Mouse (Mus musculus) c-Kit-negative CD71-positive TER-119-positive erythroid progenitor cells, embryonic 14.5 days (primary cell): Measurements from ENCODE around the gene Arhgef3.

ENCODE experiments used
- DNase-seq: peaks from one replicate; pipeline ENCODE4 v3.0.0-alpha.2; 2013; ENCODE audit warnings: low read depth, low spot score

Arhgef3 gene

DNA sequence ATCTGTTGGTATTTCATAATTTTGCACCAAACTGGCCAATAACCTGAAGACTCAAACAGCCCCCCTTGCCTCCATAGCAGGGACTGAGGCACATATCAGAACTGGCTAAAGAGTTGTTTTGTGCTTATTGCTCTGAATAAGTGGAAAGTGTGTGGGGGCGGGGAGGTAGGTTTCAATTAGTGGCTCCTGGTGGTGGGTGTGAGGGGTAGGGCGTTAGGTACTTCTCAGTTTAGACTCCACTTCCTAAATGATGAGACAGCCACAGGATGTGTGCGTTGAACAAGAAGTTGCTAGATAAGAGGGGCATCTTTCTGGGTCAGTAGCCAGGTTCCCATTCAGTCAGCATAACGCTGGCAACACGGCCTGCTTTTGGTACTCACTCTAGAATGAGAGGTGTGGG is 153.4 kb downstream of the Arhgef3 start:
- DNase-seq: no peak

DNA sequence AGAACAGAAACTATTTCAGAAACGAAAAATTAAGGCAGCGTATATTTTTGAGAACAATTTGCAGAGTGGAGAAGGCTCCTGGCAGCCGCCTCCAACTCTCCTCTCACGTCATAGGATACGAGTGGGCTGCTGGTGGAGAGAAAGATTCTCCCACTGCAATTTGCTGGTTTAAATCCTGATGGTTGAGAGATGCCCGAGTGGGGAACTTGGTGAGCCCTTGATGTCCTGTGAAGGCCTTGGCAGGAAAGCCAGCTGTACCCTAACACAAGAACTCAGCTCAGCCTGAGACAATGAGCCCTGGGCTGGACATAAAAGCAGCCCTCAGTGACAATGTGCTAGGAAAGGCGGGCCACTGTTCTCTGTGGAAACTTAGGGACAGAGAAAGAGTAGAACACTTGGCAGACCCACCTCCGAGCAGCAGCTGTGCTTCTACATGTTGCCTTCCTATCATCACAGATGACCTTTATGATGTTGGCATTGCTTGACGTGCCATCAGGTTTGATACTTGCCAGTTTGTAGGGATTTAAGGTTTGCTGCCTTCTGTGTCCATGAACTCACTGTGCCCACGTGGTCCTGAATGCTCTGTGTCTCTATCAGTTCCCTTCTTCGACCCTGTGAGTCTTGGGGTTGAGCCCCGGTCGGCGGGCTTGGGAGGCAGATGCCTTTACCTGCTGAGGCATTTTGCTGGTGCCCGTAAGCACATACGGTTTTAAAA is 154.4 kb downstream of the Arhgef3 start:
- DNase-seq: no peak

DNA sequence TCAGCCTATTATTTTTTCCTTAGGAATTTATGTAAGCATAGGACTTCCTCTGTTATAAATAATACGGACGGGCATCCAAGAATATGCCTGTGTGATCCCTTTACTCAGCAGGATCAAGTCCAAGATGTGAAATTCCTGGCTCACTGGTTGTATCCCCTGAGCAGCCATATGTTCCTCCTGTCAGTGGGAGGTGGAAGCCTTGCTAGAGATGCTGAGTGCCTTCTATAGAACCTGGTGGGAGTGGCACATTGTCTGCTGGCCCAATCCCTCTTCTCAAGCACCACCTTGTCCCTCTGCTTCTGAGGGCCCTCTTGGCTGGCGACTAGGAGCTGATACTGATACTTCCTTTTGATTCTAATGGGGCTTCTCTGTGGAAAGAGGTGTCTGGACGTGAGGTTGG is 155.1 kb downstream of the Arhgef3 start:
- DNase-seq: no peak

DNA sequence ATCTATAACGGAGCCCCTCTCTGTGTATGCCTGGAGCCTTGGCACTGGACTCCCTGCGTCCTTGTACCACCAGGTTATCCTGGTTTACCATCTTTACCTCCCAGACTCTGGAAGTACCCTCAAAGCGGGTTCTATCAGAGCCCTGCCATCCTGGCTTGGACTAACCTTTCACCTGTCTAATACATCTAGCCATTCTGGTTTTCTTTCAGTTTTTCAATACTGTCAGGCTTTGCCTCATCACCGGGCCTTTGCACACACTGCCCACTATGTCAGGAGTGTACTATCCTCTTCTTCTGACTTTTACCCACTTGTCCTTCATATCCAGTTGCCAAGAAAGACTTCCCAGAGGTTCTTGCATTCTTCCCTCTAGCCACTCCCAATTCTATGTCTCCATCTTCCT is 155.8 kb downstream of the Arhgef3 start:
- DNase-seq: no peak

DNA sequence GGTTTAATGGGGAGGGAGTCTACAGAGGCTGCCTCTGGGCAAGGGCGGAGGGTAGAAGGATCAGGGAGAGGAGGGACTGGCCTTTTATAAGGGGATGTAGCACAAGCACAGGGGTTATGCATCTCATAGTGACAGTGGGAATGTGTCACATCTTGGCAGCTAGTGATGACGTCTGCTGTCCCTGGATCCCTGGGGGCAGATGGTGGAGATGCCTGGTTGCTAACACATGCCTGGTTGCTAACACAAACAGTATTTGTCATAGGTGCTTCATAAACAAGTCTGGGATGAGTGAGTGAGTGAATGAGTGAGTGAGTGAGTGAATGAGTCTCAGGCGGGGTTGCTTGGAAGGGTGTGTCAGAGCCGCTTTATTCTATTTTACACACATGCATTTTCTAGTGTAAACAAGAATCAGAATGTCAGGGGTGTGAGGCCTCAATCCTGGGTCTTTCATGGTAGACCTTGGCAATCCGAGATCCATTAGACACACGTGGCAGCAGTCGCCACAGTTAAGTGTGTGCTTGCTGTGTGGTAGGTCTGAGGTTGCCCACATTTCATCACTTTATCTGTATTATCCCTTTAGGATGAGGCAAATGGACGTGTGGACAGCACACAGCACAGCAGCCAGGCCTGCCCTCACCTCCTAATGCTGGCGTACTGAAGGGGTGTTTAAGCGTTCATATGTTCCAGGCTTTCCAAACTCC is 156.8 kb downstream of the Arhgef3 start:
- no peak for DNase-seq

DNA sequence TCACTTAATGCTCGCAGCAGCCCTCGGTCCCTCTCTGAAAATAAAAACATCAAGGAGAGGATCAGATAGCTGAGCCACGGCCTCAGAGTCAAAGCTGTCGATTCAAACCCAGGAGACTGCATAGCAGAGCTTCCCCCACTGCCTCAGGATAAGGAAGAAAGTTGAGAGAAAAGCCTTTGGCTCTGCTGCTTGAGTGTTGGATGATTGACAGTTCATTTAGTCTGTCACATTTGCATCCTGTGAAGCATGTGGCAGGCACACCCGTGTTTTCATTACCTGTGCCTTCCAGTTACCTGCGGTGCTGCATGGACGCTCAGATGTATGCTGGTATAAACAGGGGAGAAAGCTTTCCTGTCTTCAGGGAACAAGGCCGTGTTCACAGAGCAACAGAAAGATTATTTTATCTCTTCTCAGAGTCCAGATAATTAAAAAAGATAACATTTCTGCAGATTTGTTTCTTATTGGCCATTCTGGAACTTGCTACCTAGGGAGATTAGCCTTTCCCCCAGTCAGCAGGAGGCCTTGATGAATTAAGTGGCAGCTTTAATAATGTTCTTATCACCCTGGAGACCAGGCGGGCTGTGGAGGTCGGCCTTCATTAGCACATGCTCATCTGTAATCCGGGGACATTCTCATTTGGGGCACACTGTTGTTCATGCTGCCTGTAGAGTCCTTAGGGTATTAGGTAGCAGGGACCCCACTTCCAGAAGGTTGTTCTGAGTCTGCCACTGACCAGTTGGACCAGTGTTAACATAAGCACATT is 157.6 kb downstream of the Arhgef3 start:
- DNase-seq: no peak

DNA sequence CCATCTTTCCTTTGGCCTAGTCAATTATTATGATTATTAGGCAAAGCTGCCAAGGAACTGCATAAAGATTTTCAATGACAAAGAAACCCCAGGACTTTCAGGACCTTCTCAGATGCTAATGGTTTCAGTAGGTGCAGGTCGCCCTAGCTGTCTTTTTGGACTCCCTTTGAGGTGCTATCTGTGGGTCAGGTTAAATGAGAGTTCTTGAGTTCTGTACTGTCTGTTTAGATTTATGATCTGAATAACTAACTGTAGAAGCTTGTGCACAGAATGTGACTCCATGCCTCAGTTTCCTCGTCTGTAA is 158.1 kb downstream of the Arhgef3 start:
- no peak for DNase-seq

DNA sequence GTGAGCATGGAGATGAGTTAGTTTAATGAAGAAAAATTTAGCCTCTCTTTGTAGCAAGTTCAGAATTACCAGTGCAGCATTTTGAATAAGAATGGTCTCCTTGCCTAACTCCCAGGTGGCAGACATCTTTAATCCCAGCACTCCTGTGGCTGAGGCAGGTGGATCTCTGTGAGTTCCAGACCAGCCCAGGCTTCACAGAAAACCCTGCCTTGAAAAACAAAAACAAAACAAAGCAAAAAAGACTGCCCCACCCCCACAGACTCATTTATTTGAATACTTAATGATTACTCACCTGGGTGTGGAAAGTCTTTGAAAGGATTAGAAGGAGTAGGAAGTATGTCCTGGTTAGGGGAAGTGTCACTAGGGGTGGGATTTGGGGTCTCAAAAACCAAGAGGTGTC is 158.5 kb downstream of the Arhgef3 start:
- DNase-seq: no peak

DNA sequence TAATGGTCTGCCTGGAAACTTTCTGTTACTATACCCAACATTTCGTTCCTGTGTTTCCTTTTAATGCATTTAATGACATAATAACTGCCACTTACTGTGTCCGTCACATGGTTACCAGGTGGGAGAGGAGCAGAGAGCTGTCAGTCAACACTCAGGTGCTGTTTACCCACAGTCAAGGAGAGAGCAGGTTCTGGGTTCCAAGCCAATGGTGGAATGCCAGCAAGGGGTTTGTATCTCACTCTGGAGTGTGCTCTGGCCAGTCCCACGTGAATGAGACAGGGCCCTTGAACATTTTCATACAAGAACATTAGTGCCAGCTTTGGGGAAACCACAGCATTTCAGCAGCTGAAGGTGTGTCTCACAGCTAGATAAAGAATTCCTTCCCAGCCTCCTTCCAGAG is 162.6 kb downstream of the Arhgef3 start:
- no peak for DNase-seq

DNA sequence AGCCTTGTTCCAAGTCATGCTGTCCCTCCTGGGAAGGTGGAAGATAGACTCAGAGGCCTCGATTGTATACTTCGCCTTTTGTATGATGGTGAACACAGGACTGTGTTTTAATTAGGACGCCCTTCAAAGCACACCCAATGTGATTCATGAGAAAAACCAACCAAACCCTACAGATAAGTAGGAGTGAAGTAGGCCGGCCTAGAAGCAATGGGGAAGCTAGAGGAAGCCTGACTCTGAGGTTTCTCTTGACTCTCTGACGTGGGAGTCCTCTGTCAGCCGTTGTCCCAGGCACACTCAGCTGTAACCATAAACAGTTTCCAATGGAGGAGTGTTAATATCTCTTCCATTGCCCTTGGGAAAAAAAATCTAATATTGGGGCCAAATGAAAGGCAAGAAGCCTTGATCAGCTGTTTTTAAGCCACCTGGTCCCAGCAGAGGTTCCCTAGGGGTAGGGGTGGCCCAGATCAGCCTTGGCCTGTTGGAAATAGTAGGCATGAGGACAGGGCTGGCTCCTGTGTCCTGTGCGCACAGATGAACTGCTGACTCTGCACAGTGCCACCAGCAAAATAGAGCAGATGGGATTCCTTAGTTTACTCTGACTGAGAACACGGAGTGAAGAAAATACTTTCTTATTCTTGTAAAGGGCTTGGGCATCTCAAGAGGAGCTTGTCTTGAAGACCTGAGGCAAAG is 165.6 kb downstream of the Arhgef3 start:
- DNase-seq: no peak

DNA sequence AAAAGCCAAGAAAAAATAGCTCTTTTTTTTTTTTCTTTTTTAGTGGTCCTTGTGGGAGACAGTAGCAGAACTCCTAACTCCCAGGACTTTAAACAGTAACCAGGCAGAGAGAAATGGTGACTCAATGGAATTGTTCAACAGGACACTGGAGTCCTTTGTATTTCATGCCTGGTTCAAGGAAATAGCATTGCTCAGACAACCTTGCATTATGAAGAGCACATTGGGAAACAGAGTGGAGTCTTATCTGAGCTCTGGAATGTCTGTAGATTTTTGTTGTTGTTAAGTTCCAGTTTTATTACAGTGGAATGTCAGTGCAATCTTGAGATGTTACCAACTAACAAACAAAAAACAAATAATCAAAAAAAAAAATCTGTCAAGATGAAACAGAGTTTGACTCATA is 169.3 kb downstream of the Arhgef3 start:
- DNase-seq: no peak

DNA sequence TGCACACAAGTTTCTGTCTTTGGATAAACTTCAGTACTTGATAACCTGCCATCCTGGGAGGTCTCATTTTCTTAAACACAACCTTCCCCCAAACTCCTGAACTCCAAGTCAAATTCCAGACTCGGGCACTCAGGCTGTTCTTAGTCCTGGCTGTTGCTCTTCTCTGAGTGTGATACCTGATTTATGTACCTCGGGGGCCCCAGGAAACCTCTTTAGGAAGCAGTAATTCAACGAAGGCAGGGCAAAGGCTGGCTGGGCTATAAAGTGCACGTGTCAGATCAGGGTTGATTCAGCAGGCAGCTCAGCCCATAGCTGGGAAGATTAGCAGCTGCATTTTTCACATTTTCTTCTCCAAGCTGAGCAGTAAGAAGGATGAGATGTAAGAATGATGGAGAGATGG is 171.5 kb downstream of the Arhgef3 start:
- no peak for DNase-seq

DNA sequence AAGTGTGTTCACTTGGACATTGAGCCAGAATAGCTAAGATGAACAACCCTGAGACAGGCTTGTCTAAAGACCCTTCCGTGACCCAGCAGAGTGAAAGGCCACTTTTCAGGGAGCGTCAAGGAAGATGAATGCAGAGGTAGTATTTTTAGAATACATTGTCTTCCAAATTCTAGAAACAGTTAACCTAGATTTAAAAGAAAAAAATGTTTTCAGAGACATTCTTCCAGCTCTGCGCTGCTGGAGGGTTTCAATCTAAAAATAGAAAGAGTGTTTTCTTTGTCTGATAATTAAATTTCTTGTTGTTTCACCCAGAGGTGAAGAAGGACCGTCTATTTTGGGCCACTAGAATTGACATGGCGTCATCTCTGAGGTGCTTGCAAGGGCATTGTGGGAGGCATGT is 174.4 kb downstream of the Arhgef3 start:
- DNase-seq: no peak

DNA sequence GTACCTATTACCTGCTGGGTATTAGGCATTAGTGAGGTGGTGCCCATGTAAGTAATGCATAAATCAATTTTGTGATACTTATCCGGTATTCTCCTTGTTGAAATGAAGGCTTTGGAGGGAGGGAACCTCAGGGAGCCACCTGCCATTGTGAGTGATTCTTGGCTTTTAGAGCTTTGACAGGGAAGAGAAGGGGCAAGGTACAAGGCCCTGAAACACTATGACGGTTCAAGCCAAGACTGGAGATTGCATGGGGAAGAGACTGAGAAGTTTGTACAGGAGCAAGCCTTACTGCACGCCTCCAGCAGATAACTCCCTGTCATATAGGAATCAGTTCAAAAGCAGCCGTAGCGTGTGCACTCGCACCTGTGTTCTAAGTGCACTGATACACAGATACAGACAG is 177.4 kb downstream of the Arhgef3 start:
- no peak for DNase-seq

DNA sequence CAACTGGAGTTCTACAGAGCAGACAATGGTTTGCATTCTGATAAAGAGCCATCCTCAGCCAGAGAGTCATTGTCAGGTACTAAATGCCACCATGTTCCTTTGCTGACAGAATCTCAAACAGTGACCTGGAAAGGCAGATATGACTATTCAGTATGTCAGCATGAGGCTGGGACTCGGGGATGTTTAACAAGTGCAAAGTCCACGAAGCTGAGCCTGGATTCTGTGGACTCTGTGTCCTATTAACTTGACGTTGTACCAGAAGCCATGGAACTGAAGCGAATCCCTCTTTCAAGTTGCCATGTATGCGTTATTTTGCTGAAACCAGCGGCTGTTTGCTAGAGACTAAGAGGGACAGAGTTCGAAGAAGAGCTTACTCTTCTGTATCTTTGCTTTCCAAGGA is 181.1 kb downstream of the Arhgef3 start:
- no peak for DNase-seq

DNA sequence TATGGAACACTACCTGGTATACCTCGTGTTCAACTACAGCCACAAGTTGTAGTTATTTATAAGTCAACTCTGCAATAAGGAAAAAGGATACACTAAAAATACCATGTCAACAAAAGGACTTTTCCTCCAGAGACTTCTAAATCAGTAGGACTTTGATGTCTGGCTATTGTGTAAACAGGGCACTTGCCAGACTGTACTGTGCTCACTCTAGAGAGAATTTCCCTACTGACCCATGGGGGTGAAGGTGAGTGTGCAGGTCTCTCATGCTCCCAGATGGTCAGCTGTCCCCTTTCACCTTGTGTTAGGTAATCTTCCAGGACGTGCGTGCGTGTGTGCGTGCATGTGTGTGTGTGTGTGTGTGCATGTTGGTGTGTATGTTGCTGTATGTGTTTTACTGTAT is 182.3 kb downstream of the Arhgef3 start:
- DNase-seq: no peak

DNA sequence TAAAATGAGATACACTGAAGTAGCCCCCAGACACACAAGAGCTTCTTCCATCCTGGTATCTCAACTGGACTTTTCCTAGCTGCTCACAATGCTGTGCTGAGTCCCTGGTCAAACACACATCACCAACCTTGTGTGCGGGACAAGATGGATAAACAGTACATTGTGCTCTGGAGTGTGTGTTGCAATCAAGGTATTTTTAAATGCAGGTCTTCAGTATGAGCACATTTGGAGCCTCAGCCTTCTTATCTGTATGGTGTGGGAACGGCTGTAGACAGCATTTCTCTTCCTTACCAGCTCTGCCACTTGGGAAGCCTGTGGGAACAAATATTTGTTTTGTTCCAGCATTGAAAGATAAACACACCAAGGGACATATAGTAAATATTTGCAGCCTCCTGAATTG is 184.2 kb downstream of the Arhgef3 start:
- DNase-seq: no peak

DNA sequence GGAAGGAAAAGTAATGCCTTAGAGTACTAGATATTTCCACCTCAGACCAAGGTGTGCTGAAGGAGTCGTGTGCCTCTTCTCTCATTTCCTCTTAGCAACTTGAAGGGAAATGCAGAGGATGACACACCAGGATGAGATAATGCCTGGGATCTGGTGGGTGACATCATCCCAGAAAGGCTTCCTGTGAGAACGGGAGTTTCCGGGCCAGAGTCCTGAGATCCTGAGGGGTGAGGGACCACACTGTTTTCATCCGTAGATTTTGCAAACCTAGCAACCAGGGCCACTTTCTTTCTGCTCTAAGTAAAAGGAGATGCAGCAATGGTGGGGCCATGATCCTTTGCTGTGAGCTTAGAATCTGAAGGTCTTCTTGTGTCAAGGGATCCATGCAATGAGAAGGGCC is 185.0 kb downstream of the Arhgef3 start:
- no peak for DNase-seq

DNA sequence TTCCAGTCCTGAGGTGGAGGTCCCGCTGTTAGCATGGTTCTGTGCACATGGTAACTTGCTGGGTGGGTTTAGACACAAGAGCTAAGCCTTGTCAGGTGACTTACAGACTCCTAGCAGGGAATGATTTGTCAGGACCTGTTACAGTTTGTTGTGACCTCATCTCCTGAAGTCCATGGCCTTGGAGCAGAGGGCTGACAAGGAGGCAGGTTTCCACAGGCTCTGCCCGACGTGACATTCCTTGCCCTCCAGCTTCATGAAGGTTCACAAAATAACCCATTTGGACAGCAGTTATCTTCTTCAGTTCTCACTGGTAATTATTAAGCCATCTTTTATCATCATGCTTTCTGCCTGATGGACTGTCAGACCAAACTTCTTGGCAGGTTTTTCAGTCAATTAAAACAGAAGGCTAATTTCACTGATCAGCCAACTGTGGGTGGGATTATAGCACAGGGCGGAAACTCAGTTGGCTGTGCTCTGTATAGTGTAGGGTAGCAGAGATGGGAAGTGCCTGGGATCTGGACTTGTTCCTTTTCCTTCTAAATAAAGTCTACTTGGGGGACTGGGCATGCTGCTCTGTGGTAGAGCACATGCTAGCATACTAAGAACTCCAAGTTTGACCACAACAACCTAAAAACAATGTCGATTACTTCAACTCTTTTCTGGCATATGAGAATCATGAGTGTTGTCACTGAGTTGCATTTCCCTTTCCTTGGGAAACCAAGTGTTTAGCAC is 187.2 kb downstream of the Arhgef3 start:
- no peak for DNase-seq

DNA sequence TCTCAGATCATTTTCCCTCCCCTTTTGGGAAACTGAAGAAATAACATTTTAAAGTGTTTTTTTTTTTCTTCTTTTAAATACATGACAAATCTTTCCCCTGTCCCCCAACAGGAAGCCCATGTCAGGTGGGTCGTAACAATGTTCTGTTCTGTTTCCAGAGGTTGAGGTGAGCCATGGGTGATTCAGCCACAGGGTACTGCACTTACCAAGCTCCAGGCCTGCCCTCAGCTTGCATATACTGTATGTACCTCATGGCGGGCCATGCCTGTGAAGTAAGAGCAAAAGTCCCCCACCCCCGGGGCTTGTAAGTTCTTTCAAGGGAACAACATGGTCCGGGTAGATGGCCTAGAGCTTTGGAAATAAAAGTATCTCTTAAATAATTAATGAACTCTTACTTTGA is 188.6 kb downstream of the Arhgef3 start:
- DNase-seq: no peak

DNA sequence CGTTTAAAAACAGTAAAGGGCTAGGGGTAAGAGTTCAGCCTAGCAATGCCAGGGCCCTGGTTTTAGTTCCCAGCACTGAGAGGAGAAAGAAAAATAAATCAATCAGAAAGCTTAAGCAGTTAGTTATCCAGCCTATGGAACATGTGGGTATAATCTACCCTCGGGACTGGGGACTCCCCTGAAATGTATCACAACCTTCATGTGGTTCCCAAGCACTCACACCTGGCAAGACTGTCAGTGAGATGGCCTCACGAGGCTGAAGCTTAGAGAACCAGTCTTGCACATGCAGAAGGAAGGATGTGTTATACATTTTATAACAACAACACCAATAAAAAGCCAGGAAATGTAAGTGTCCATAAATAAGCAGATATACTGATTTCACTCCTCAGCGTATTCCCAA is 189.7 kb downstream of the Arhgef3 start:
- DNase-seq: no peak

DNA sequence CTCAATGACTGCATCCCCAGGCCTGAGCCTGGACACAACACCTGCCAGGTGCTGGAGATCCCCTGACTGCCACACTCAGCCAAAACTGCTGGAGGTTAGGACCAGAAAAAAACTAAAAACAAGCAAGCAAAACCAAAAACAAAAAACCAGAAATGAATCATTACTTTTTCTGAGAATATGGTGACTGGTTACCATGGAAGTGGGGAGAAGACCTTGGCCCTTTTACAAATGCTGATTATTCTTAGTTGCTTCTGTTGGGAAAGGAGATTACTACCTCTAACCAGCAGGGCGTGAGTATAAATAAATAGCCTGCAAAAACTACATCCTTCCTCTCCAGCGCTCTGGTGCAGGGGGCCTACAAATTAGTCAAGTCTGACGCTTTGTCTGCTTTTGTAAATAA is 194.1 kb downstream of the Arhgef3 start:
- no peak for DNase-seq
